Mouse (Mus musculus) intestine, postnatal 0 days (tissue): ENCODE measurements at regions not wholly inside any gene's neighbourhood (a gene's known extent, or its start where the extent isn't known, plus 50 kb on each side); places are given as distances from the start of the nearest gene placed in this dataset.

Experiments
- ATAC-seq: fragments of 200-750 bp; cut with Nextera tagmentation; 2 replicates; pipeline ENCODE4 v1.8.0; 2017; ENCODE audit warnings: mild to moderate bottlenecking, moderate TSS enrichment, moderate library complexity
- H3K27ac ChIP-seq: fragments of 300-500 bp; sonication (generic); 2 replicates; pipeline ENCODE4 v1.5.1; 2014; ENCODE audit warnings: mild to moderate bottlenecking, low read depth, low read length, moderate library complexity
- H3K27me3 ChIP-seq: fragments of 300-500 bp; sonication (generic); replicated peaks from 2 replicates; pipeline ENCODE4 v1.6.1; 2014; ENCODE audit warnings: low read length, mixed read lengths; ENCODE audit not compliant: control insufficient read depth, insufficient read depth
- H3K36me3 ChIP-seq: fragments of 300-500 bp; sonication (generic); 2 replicates; pipeline ENCODE4 v1.6.1; 2014; ENCODE audit warnings: mild to moderate bottlenecking, moderate library complexity; ENCODE audit not compliant: control insufficient read depth, insufficient read depth
- H3K4me1 ChIP-seq: fragments of 300-500 bp; sonication (generic); replicated peaks from 2 replicates; pipeline ENCODE4 v1.6.1; 2014; ENCODE audit warnings: antibody characterized with exemption, low read length, mixed read lengths; ENCODE audit not compliant: control insufficient read depth, insufficient read depth
- H3K4me2 ChIP-seq: fragments of 300-500 bp; sonication (generic); replicated peaks from 2 replicates; pipeline ENCODE4 v1.6.1; 2014; ENCODE audit warnings: low read depth, mild to moderate bottlenecking, moderate library complexity
- H3K4me3 ChIP-seq: fragments of 300-500 bp; sonication (generic); 2 replicates; pipeline ENCODE4 v1.5.1; 2014; ENCODE audit warnings: low read depth, low read length
- H3K9ac ChIP-seq: fragments of 300-500 bp; sonication (generic); 2 replicates; pipeline ENCODE4 v1.6.1; 2014; ENCODE audit warnings: mild to moderate bottlenecking, low read depth, low read length
- H3K9me3 ChIP-seq: fragments of 300-500 bp; sonication (generic); 2 replicates; pipeline ENCODE4 v1.6.1; 2016; ENCODE audit warnings: mixed run types; ENCODE audit not compliant: control insufficient read depth
- CTCF ChIP-seq: sonication (generic); IDR thresholded peaks from 2 replicates; pipeline ENCODE4 v1.5.1; 2016; ENCODE audit warnings: low read depth, mild to moderate bottlenecking, control low read depth, antibody characterized with exemption, moderate library complexity
- WGBS: fragments of 180-500 bp; shearing (Covaris S2); extraction: QIAGEN DNeasy Blood & Tissue Kit; methylation state at CpG from one replicate; pipeline ENCODE4 v1.1.7; 2014; 5-methylcytosine and 5-hydroxymethylcytosine counted together

DNA sequence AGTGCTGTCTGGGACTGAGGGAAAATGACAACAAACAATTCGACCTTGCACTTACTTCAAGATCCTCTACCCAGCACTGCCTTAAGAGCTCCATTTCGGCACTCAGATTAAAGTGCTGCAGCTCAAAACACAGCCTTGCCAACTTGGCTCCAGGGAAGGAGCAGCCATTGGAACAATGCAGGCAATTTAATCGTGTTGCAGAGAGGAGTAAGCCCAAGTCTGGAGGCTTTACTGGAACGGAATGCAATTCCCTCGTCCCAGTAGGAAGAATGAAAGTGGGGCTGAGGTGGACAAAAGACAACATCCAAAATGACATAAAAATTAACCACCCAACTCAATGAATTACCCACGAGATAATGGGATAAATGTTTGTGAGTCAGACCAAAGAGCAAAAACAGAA is 273.0 kb downstream of the Hace1 start:
- Histone ChIP-seq H3K27ac (no peak overlapping the region), H3K27me3 (no peaks in the 10 kb centered on the region), H3K9me3 (no peaks in the 10 kb centered on the region), H3K4me3 (no peak overlapping the region), H3K4me2 (no peak overlapping the region), H3K4me1 (no peaks in the 10 kb centered on the region), H3K9ac (no peak overlapping the region), H3K36me3 (no peaks in the 10 kb centered on the region)
- no peak for TF ChIP-seq CTCF
- WGBS = 64% methylated on average over 6 of the region's 6 CpGs
- no peak for ATAC-seq

DNA sequence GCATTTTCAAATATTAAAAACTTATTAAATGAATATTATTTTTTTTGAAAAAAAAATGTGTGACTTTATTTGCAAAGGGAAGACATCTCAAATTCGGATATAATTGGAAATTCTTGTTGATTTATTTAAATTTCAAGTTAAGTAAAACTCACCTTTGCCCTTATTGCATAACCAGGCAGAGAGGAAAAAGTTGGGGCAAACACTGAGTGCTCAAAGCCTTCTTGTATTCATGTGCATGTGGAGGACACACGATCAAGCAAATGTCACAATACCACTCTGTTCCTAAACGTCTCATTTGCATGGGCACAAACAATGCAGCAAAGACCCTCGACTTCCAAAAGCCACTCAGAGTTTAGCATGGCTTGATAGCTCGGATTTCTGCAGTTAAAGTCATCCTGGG is 275.1 kb downstream of the Hace1 start:
- no peak for ATAC-seq
- no peak overlapping the region for H3K27ac ChIP-seq
- H3K27me3 ChIP-seq = no peaks in the 10 kb centered on the region
- no peak overlapping the region for H3K4me2 ChIP-seq
- H3K9ac ChIP-seq = no peak overlapping the region
- TF ChIP-seq CTCF = no peak
- H3K4me3 ChIP-seq = no peak overlapping the region
- WGBS = 57% methylated on average over 5 of the region's 5 CpGs
- H3K36me3 ChIP-seq = no peaks in the 10 kb centered on the region
- H3K9me3 ChIP-seq = no peaks in the 10 kb centered on the region
- H3K4me1 ChIP-seq = no peaks in the 10 kb centered on the region

DNA sequence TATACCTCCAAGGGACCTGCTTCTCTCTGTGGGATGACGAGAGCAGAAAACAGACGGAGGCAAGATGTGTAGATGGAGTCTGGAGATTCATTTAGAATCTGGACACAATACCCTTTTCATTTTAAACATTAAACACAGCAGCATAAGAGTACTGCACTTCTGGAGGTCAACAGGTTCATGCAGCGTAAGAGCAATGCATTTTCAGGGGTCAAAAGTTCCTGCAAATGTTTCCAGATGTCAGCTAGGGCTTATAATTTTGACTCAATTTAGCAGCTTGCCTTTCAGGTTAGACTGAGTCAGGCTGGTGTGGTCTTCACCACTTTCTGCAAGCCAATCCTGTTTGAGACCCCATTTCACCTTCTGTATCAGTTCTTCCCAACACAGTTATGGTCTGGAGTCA is 277.9 kb downstream of the Hace1 start:
- Histone ChIP-seq H3K9ac (no peak overlapping the region), H3K27ac (no peak overlapping the region), H3K27me3 (no peaks in the 10 kb centered on the region), H3K4me1 (no peaks in the 10 kb centered on the region), H3K4me2 (no peak overlapping the region), H3K36me3 (no peaks in the 10 kb centered on the region), H3K9me3 (no peaks in the 10 kb centered on the region), H3K4me3 (no peak overlapping the region)
- ATAC-seq = no peak
- WGBS = 56% methylated on average over 3 of the region's 3 CpGs
- no peak for TF ChIP-seq CTCF

DNA sequence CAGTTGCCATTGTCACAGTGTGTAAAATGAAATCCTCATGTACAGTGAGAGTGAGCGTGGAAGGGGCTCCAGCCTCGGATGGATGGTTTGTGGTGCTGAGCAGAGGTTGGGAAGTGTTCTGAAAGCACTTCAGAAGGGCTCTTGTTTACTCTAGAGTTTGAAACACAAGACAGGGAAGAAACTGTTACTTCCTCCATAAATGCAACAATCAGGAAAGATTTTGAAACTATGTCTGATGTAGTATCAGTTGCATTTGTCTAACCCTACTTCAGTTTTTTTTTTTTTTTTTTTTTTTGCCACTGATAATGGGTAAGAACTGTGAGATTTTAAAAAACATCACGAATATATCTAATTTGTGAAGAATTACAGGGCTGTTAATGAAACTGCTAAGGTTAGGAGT is 281.5 kb downstream of the Hace1 start:
- Histone ChIP-seq H3K27me3 (no peaks in the 10 kb centered on the region), H3K36me3 (no peaks in the 10 kb centered on the region), H3K4me2 (no peak overlapping the region), H3K27ac (no peak overlapping the region), H3K4me1 (no peaks in the 10 kb centered on the region), H3K4me3 (no peak overlapping the region), H3K9ac (no peak overlapping the region), H3K9me3 (no peaks in the 10 kb centered on the region)
- no peak for ATAC-seq
- 55% methylated on average over 3 of the region's 3 CpGs for WGBS
- no peak for TF ChIP-seq CTCF

DNA sequence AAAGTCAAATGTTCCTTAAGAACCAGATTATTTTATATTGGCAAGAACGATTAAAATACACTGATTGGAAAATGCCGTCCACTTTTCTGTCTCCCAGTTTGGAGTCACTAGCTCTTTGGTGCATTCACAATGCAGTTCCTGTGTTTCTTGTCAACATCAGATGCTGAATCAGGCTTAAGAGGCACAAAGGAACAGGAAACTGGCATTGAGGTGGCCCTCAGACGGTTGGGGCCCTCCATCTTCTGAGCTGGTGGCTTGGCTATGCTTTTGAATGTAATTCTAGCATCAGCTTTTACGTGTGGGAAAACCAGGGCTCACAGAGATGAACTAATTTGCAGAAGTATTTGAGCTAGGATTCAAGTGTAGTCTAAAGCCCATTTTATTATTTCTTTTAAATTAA is 282.3 kb downstream of the Hace1 start:
- Histone ChIP-seq H3K9ac (no peak overlapping the region), H3K36me3 (no peaks in the 10 kb centered on the region), H3K4me2 (no peak overlapping the region), H3K27ac (no peak overlapping the region), H3K27me3 (no peaks in the 10 kb centered on the region), H3K9me3 (no peaks in the 10 kb centered on the region), H3K4me1 (no peaks in the 10 kb centered on the region), H3K4me3 (no peak overlapping the region)
- 76% methylated on average over 4 of the region's 4 CpGs for WGBS
- ATAC-seq = no peak
- TF ChIP-seq CTCF = no peak

DNA sequence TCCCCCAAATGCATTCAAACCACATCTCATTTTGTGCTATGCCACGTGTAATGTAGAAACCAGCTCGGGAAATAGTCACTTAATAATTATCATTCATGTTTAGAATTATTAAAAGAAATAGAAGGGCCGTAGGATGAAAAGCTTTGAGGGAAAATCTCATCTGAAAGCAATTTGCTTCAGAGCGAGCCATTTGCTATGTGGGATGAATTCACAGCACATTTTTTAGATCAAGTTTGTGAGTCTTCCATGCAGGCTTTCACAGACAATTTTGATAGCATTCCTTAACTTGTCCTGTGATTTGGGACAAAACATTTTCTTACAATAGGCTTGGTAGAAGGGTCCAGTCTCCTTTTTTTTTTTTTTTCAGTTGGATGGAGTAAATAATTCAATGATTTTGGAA is 283.1 kb downstream of the Hace1 start:
- no peaks in the 10 kb centered on the region for H3K36me3 ChIP-seq
- ATAC-seq = no peak
- no peak overlapping the region for H3K9ac ChIP-seq
- no peaks in the 10 kb centered on the region for H3K27me3 ChIP-seq
- 80% methylated on average over 4 of the region's 4 CpGs for WGBS
- no peak for TF ChIP-seq CTCF
- no peak overlapping the region for H3K4me3 ChIP-seq
- no peaks in the 10 kb centered on the region for H3K9me3 ChIP-seq
- no peaks in the 10 kb centered on the region for H3K4me1 ChIP-seq
- no peak overlapping the region for H3K27ac ChIP-seq
- no peak overlapping the region for H3K4me2 ChIP-seq

DNA sequence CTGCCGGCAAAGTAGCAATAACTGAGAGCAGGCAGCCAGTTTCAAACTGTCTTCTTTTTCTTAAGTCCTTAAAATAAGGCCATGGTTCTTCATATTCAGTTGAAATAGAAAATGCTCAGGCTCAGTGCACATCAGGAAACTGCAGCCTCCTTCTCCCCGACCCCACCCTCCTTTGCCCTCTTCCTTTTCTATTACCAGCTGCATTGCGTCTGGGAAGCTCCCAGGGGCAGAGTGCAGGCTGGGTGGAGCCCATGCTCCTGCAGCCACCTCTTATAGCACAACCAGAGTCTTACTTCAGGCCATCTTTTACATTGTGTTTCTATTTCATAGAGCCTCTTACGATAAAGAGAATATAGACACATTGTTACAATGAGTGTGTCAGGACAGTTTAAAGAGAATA is 288.2 kb downstream of the Hace1 start:
- no peak overlapping the region for H3K27ac ChIP-seq
- no peaks in the 10 kb centered on the region for H3K36me3 ChIP-seq
- H3K4me2 ChIP-seq = no peak overlapping the region
- ATAC-seq = no peak
- no peaks in the 10 kb centered on the region for H3K9me3 ChIP-seq
- WGBS = 42% methylated on average over 4 of the region's 4 CpGs
- H3K9ac ChIP-seq = no peak overlapping the region
- TF ChIP-seq CTCF = no peak
- H3K27me3 ChIP-seq = no peaks in the 10 kb centered on the region
- H3K4me3 ChIP-seq = no peak overlapping the region
- H3K4me1 ChIP-seq = no peaks in the 10 kb centered on the region
